Mouse (Mus musculus) liver, embryonic 16.5 days (tissue): ENCODE results near the gene Nmrk2. TPM values are rescaled to one million over a fixed set of nuclear protein-coding genes. Genes with fewer than 3 reads are reported as not detected.
"Not testable (repeated sequence)": the region's sequence is repeated elsewhere in the genome, so short reads cannot be mapped to it uniquely, and the experiment has no call there.

Source experiments
- ATAC-seq: fragments of 200-750 bp; cut with Nextera tagmentation; 2 replicates; pipeline ENCODE4 v1.8.0; 2017; ENCODE audit warnings: low read depth, mild to moderate bottlenecking, moderate number of reproducible peaks, moderate library complexity
- H3K27ac ChIP-seq: fragments of 300-500 bp; sonication (generic); 2 replicates; pipeline ENCODE4 v1.5.1; 2014; ENCODE audit warnings: mild to moderate bottlenecking, low read length
- H3K27me3 ChIP-seq: fragments of 300-500 bp; sonication (generic); 2 replicates; pipeline ENCODE4 v1.6.1; 2014; ENCODE audit warnings: low read depth, low read length, mixed read lengths; ENCODE audit not compliant: control insufficient read depth, insufficient read depth
- H3K36me3 ChIP-seq: fragments of 300-500 bp; sonication (generic); 2 replicates; pipeline ENCODE4 v1.6.1; 2014; ENCODE audit warnings: mild to moderate bottlenecking; ENCODE audit not compliant: control insufficient read depth, insufficient read depth
- H3K4me1 ChIP-seq: fragments of 300-500 bp; sonication (generic); 2 replicates; pipeline ENCODE4 v1.6.1; 2014; ENCODE audit warnings: low read depth, low read length, mixed read lengths; ENCODE audit not compliant: control insufficient read depth
- H3K4me2 ChIP-seq: fragments of 300-500 bp; sonication (generic); 2 replicates; pipeline ENCODE4 v1.6.1; 2014; ENCODE audit warnings: low read depth, low read length, mixed read lengths
- H3K4me3 ChIP-seq: fragments of 300-500 bp; sonication (generic); 2 replicates; pipeline ENCODE4 v1.5.1; 2014; ENCODE audit warnings: low read depth, mild to moderate bottlenecking, low read length
- H3K9ac ChIP-seq: fragments of 300-500 bp; sonication (generic); 2 replicates; pipeline ENCODE4 v1.6.1; 2014; ENCODE audit warnings: low read depth, low read length
- H3K9me3 ChIP-seq: fragments of 300-500 bp; sonication (generic); replicated peaks from 2 replicates; pipeline ENCODE4 v1.6.1; 2016; ENCODE audit warnings: low read length; ENCODE audit not compliant: control insufficient read depth
- WGBS: fragments of 180-500 bp; shearing (Covaris S2); extraction: QIAGEN DNeasy Blood & Tissue Kit; methylation state at CpG from one replicate; pipeline ENCODE4 v1.1.7; 2014; ENCODE audit not compliant: insufficient replicate concordance; 5-methylcytosine and 5-hydroxymethylcytosine counted together
- polyA plus RNA-seq: library from polyadenylated mRNA; unstranded; fragments of >200 nt; fragmentation: Nextera tagmentation; extraction: Ambion mirVana; gene quantifications from 2 replicates; pipeline ENCODE4 v1.2.1, GENCODE M21; 2015

Gene Nmrk2
- polyA plus RNA-seq, 1 experiment from 2014 or later: 0.05 TPM

- H3K4me1 ChIP-seq: peaks cover 45% of the 10 kb centered on the region
These were observed 25.2 kb downstream of the Nmrk2 start, which contains the start of gene Eef2 for GRCm38 (mm10) chr10:81176466-81177271. TSS of gene Eef2 (plus strand) at chr10:81176631.

GRCm38 (mm10) chr10:81175936-81176465 lies 25.9 kb downstream of the Nmrk2 start:
- Histone ChIP-seq H3K36me3 (peaks cover 35% of the 10 kb centered on the region), H3K9ac (peak overlapping the region; percentile 42), H3K9me3 (no peaks in the 10 kb centered on the region), H3K4me1 (peaks cover 45% of the 10 kb centered on the region), H3K27me3 (no peaks in the 10 kb centered on the region), H3K4me3 (peak overlapping the region; percentile 85), H3K27ac (peak overlapping the region; percentile 63), H3K4me2 (peak overlapping the region; percentile 66)
- WGBS: 8% methylated on average over 13 of the region's 13 CpGs
- ATAC-seq: 0 out of 2 replicates have a peak, but pooled peaks have one; percentile 1

More at GRCm38 (mm10) chr10:81176466-81177271, 25.2 kb downstream of the Nmrk2 start, which contains the start of gene Eef2:
- Histone ChIP-seq H3K4me2 (peak within 1 kb of the TSS; percentile 80), H3K27me3 (no peaks in the 10 kb centered on the region), H3K9ac (peak within 1 kb of the TSS; percentile 96), H3K4me3 (peak within 1 kb of the TSS; percentile 85), H3K36me3 (peaks cover 42% of the 10 kb centered on the region), H3K9me3 (no peaks in the 10 kb centered on the region), H3K27ac (peak within 1 kb of the TSS; percentile 79)
- WGBS: under 1% methylated on average over 77 of the region's 77 CpGs
- peak; percentile 82 for ATAC-seq

DNA sequence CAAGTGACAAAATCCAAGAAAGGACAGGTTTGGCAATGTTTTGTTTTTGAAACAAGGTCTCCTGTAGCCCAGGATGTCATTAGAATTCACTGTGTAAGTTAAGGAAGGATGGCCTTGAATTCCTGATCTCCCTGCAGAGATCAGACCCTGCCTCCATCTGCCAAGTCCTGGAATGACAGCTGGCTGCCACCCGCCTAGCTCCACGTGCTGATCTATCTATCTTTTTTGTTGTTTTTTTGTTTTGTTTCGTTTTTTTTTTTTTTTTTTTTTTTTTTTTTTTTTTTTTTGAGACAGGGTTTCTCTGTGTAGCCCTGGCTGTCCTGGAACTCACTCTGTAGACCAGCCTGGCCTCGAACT lies 26.5 kb downstream of the Nmrk2 start:
- peaks cover 45% of the 10 kb centered on the region for H3K4me1 ChIP-seq
- H3K4me2 ChIP-seq: peak overlapping the region; percentile 66
- peak overlapping the region; percentile 20 for H3K4me3 ChIP-seq
- H3K9ac ChIP-seq: peak overlapping the region; percentile 6; the same call in 1 of the 2 replicates
- not testable (repeated sequence) for H3K27me3 ChIP-seq, ATAC-seq, H3K9me3 ChIP-seq
- peaks cover 28% of the 10 kb centered on the region for H3K36me3 ChIP-seq
- peak overlapping the region; percentile 63 for H3K27ac ChIP-seq
- 12% methylated on average over 4 of the region's 4 CpGs for WGBS

DNA sequence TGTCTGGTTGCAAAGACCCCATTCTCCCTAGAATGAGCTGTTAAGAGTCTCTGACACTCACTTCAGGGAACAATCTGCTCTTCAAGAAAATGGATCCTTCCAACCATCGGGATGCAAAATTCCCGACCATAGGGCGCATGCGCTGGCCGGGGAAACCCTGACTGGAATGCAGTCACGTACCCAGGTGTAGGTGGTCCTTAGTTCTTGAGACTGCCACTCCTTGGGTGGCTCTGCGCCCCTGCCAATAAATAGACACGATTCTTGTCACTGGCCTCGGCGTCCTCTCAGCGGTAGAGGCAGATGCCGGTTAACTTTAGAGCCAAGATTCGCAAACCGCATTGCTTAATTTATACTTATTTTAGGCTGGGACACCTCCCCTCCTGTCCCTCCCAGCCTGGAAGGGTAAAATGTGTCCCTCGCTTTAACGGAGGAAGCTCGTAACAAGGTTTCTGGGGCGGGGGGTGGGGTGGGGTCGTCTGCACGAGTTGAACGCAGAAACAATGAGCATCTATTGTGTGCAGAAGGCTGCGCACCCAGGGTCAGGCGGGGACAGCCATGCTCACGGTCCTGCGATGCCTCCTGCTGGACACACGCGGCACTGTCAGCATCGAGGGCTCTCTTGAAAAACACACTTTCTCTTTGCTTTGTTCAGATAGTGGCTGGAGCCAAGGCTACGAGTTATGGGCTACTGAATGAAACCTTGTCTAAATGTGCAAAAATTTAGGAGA lies 27.1 kb downstream of the Nmrk2 start:
- peak overlapping the region; percentile 6; the same call in 1 of the 2 replicates for H3K9ac ChIP-seq
- H3K4me3 ChIP-seq: peak overlapping the region; percentile 23
- ATAC-seq: peak; percentile 28
- H3K4me2 ChIP-seq: peak overlapping the region; percentile 56
- no peaks in the 10 kb centered on the region for H3K9me3 ChIP-seq
- peak overlapping the region; percentile 63 for H3K27ac ChIP-seq
- H3K36me3 ChIP-seq: peaks cover 23% of the 10 kb centered on the region
- WGBS: 9% methylated on average over 29 of the region's 29 CpGs
- H3K4me1 ChIP-seq: peaks cover 46% of the 10 kb centered on the region
- H3K27me3 ChIP-seq: no peaks in the 10 kb centered on the region

DNA sequence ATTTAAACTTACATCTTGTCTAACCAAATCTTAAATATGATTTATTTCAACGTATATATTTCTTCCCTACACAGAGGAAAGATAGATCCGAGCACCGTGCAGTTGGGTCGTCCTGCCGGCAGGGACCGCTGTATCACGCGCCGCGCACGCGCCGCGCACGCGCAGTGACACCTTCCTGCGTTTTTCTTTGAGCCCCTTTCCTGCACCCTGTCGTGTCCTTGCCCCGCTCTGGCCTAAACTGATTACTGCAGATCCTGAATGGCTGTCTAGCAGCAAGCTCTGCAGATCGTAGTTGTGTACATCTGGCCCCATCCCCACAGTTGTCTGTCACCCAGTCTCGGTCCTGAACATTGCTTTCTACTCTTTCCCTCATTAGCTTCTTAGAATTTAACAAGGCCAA lies 28.7 kb downstream of the Nmrk2 start:
- WGBS: 6% methylated on average over 21 of the region's 21 CpGs
- no peaks in the 10 kb centered on the region for H3K27me3 ChIP-seq
- H3K4me3 ChIP-seq: peak overlapping the region; percentile 35
- H3K36me3 ChIP-seq: peaks cover 7% of the 10 kb centered on the region
- H3K4me2 ChIP-seq: peak overlapping the region; percentile 64
- peak overlapping the region; percentile 85 for H3K27ac ChIP-seq
- H3K4me1 ChIP-seq: peaks cover 46% of the 10 kb centered on the region
- no peaks in the 10 kb centered on the region for H3K9me3 ChIP-seq
- 0 out of 2 replicates have a peak, but pooled peaks have one; percentile 8 for ATAC-seq
- H3K9ac ChIP-seq: peak overlapping the region; percentile 49

- H3K4me1 ChIP-seq: peaks cover 39% of the 10 kb centered on the region
- H3K27ac ChIP-seq: peak overlapping the region; percentile 72
- peak overlapping the region; percentile 22 for H3K9ac ChIP-seq
- not testable (repeated sequence) for ATAC-seq, H3K4me3 ChIP-seq, H3K27me3 ChIP-seq, H3K9me3 ChIP-seq, H3K36me3 ChIP-seq
- 8% methylated on average over 14 of the region's 14 CpGs for WGBS
- H3K4me2 ChIP-seq: peak overlapping the region; percentile 32
These were observed 32.4 kb downstream of the Nmrk2 start for GRCm38 (mm10) chr10:81169411-81169900.

DNA sequence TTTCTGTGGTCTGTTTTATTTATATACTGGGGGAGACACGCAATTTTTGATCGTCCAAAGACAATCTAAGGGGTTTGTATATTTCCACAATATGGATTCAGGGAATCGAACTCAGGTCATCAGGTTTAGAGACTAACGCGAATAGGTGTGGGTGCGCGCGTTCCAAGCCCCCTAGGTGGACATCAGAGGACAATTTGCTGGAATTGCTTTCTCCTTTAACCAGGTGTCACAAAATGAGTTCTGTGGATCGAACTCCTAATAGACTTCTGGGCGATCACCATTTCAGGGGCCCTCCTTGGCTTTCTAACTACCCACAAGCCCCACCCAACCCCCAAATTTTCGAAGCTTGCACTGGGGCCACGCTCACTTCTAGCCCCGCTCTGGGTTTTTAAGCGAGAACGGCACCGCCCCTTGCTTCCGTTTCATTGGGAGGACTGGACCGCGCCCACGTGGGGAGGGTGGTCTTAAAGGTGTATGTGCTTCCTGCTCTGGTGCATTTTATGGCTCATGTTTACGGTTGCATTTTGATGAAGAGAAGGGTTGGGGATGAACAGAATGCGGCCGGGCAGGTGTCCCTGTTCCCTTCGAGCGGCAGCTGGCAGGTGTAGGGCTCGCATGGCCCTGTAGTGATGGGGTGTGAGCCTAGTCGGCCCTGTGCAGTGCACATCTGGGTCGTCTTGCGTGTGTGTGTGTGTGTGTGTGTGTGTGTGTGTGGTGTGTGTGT lies 33.2 kb downstream of the Nmrk2 start:
- peak overlapping the region; percentile 88 for H3K27ac ChIP-seq
- H3K4me3 ChIP-seq: peak overlapping the region; percentile 96
- no peaks in the 10 kb centered on the region for H3K27me3 ChIP-seq
- peak; percentile 60 for ATAC-seq
- H3K36me3 ChIP-seq: peaks cover 2% of the 10 kb centered on the region
- peaks cover 36% of the 10 kb centered on the region for H3K4me1 ChIP-seq
- H3K9me3 ChIP-seq: no peaks in the 10 kb centered on the region
- peak overlapping the region; percentile 87 for H3K4me2 ChIP-seq
- under 1% methylated on average over 29 of the region's 29 CpGs for WGBS
- H3K9ac ChIP-seq: peak overlapping the region; percentile 68

DNA sequence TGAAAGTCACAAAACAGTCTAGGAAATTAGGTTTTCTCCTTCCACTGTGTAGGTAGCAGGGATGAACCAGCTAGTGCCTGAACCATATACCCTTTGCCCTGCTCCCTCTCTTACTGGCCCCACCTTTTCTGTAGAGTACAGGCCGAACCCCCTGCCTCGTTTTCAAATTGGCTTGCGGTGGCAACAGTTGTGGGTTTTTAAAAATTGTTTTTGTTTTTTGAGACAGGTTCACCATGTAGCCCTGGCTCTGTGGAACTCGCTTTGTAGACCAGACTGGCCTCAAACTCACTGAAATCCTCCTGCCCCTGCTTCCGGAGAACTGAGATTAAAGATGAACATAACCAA lies 33.8 kb downstream of the Nmrk2 start:
- H3K4me2 ChIP-seq: peak overlapping the region; percentile 87
- no peaks in the 10 kb centered on the region for H3K27me3 ChIP-seq
- WGBS: 1% methylated on average over 5 of the region's 5 CpGs
- H3K9ac ChIP-seq: peak overlapping the region; percentile 68
- peak overlapping the region; percentile 96 for H3K4me3 ChIP-seq
- no peaks in the 10 kb centered on the region for H3K9me3 ChIP-seq
- H3K27ac ChIP-seq: peak overlapping the region; percentile 88
- ATAC-seq: peak; percentile 44
- H3K4me1 ChIP-seq: peaks cover 30% of the 10 kb centered on the region
- H3K36me3 ChIP-seq: peaks cover 6% of the 10 kb centered on the region
